8 mouse cellular contexts compared by ENCODE assay signal in genomic region chr9:15493235-15493924, GRCm38 (mm10). TPM values are rescaled to one million over a fixed set of nuclear protein-coding genes. Genes with fewer than 3 reads are reported as not detected.
DNase-seq lines count a peak whose midpoint lies in the region; ATAC-seq and TF ChIP-seq lines count a peak whose summit lies in the region.

Smco4 (plus strand) TSS chr9:15493432.

- peak within 1 kb of the TSS; percentile 72 for H3K4me3 ChIP-seq in embryonic facial prominence, embryonic 13.5 days
- H3K4me3 ChIP-seq in heart, embryonic 11.5 days (ENCODE audit: low read depth, low read length) = peak within 1 kb of the TSS; percentile 77
- H3K4me3 ChIP-seq in kidney, embryonic 14.5 days (ENCODE audit: low read length) = peak within 1 kb of the TSS; percentile 83
- H3K4me3 ChIP-seq in liver, embryonic 14.5 days (ENCODE audit: insufficient read depth in 1 of 2, low read depth in 2 of 2, low read length in 2 of 2) = peak within 1 kb of the TSS; percentile 74 to 75
- H3K4me3 ChIP-seq in neural tube, embryonic 11.5 days (ENCODE audit: low read depth, low read length) = peak within 1 kb of the TSS; percentile 71
- peak within 1 kb of the TSS; percentile 87 for H3K4me3 ChIP-seq in testis, adult 2 months (ENCODE audit: control insufficient read depth, low read depth, low read length)

- peak; percentile 30; the same call in 1 of the 2 replicates for TF ChIP-seq CTCF in liver, embryonic 14.5 days (IDR thresholded peaks at IDR 0.05; ENCODE audit: low read depth)
- peak; percentile 37; the same call in 1 of the 2 replicates for TF ChIP-seq CTCF in testis, adult 2 months (IDR thresholded peaks at IDR 0.05; ENCODE audit: control insufficient read depth, insufficient read depth, insufficient replicate concordance, low read depth, low read length)

- H3K4me1 ChIP-seq in embryonic facial prominence, embryonic 13.5 days = peaks cover 32% of the 10 kb centered on the region
- H3K4me1 ChIP-seq in heart, embryonic 11.5 days (ENCODE audit: control insufficient read depth, insufficient read depth, low read length) = peaks cover 19% of the 10 kb centered on the region
- H3K4me1 ChIP-seq in kidney, embryonic 14.5 days (ENCODE audit: control insufficient read depth, insufficient read depth, low read length) = peaks cover 42% of the 10 kb centered on the region
- peaks cover 4 to 14% of the 10 kb centered on the region in 2 experiments for H3K4me1 ChIP-seq in liver, embryonic 14.5 days (replicated peaks; ENCODE audit: control insufficient read depth in 2 of 2, insufficient read depth in 2 of 2, low read length in 1 of 2)
- 0 out of 2 replicates have a peak, but pooled peaks cover 9% of the 10 kb centered on the region for H3K4me1 ChIP-seq in neural tube, embryonic 11.5 days (ENCODE audit: control insufficient read depth, insufficient read depth, low read length)
- H3K4me1 ChIP-seq in testis, adult 2 months (ENCODE audit: control insufficient read depth, insufficient read depth, low read length) = peaks cover 10% of the 10 kb centered on the region

- H3K9ac ChIP-seq in embryonic facial prominence, embryonic 13.5 days = peak within 1 kb of the TSS; percentile 86
- peak within 1 kb of the TSS; percentile 85 for H3K9ac ChIP-seq in heart, embryonic 11.5 days (ENCODE audit: low read depth, low read length)
- H3K9ac ChIP-seq in kidney, embryonic 14.5 days (ENCODE audit: low read depth, low read length) = peak within 1 kb of the TSS; percentile 97
- peak within 1 kb of the TSS; percentile 65 for H3K9ac ChIP-seq in liver, embryonic 14.5 days (replicated peaks)
- H3K9ac ChIP-seq in neural tube, embryonic 11.5 days (ENCODE audit: low read length) = peak within 1 kb of the TSS; percentile 90

- TF ChIP-seq POLR2A in testis, adult 2 months (IDR thresholded peaks at IDR 0.05; ENCODE audit: control insufficient read depth, low read depth, low read length) = no peak

- WGBS in embryonic facial prominence, embryonic 13.5 days = under 1% methylated on average over 72 of the region's 101 CpGs
- WGBS in heart, embryonic 11.5 days (ENCODE audit: insufficient replicate concordance) = 2% methylated on average over 61 of the region's 101 CpGs
- under 1% methylated on average over 71 of the region's 101 CpGs for WGBS in kidney, embryonic 14.5 days
- 1% methylated on average over 90 of the region's 101 CpGs for WGBS in liver, embryonic 14.5 days (ENCODE audit: insufficient replicate concordance)
- WGBS in neural tube, embryonic 11.5 days = under 1% methylated on average over 59 of the region's 101 CpGs

- TF ChIP-seq EP300 in liver, embryonic 14.5 days (IDR thresholded peaks at IDR 0.05; ENCODE audit: low read depth) = no peak

- H3K4me2 ChIP-seq in embryonic facial prominence, embryonic 13.5 days = peak within 1 kb of the TSS; percentile 89
- peak within 1 kb of the TSS; percentile 89 for H3K4me2 ChIP-seq in heart, embryonic 11.5 days
- peak within 1 kb of the TSS; percentile 89 for H3K4me2 ChIP-seq in kidney, embryonic 14.5 days (replicated peaks; ENCODE audit: low read depth, low read length)
- H3K4me2 ChIP-seq in liver, embryonic 14.5 days (ENCODE audit: low read depth) = peak within 1 kb of the TSS; percentile 71
- H3K4me2 ChIP-seq in neural tube, embryonic 11.5 days (ENCODE audit: low read depth) = peak within 1 kb of the TSS; percentile 92

- no peaks in the 10 kb centered on the region for H3K9me3 ChIP-seq in embryonic facial prominence, embryonic 13.5 days
- no peaks in the 10 kb centered on the region for H3K9me3 ChIP-seq in heart, embryonic 11.5 days (replicated peaks; ENCODE audit: control insufficient read depth, low read length)
- no peaks in the 10 kb centered on the region for H3K9me3 ChIP-seq in kidney, embryonic 14.5 days (ENCODE audit: control insufficient read depth, low read length)
- H3K9me3 ChIP-seq in liver, embryonic 14.5 days (ENCODE audit: control insufficient read depth, low read length) = no peaks in the 10 kb centered on the region
- H3K9me3 ChIP-seq in neural tube, embryonic 11.5 days (ENCODE audit: control insufficient read depth, low read length) = no peaks in the 10 kb centered on the region

- peak; percentile 64 to 72 for DNase-seq in B cell, adult 2 months
- peak; percentile 55 to 56 for DNase-seq in adrenal gland, postnatal 4 days (ENCODE audit: low spot score in 2 of 2)
- peak; percentile 26 to 38 (median 38) for DNase-seq in liver, embryonic 14.5 days (ENCODE audit: low read depth in 3 of 3, low spot score in 3 of 3)
- peak; percentile 84 for DNase-seq in neural tube, embryonic 11.5 days (ENCODE audit: low spot score)

- no peaks in the 10 kb centered on the region for H3K36me3 ChIP-seq in embryonic facial prominence, embryonic 13.5 days
- no peaks in the 10 kb centered on the region for H3K36me3 ChIP-seq in heart, embryonic 11.5 days (ENCODE audit: control insufficient read depth, insufficient read depth, low read length)
- H3K36me3 ChIP-seq in kidney, embryonic 14.5 days (ENCODE audit: control insufficient read depth, insufficient read depth, low read length) = no peaks in the 10 kb centered on the region
- H3K36me3 ChIP-seq in liver, embryonic 14.5 days (replicated peaks; ENCODE audit: control insufficient read depth, insufficient read depth, low read depth) = no peaks in the 10 kb centered on the region
- no peaks in the 10 kb centered on the region for H3K36me3 ChIP-seq in neural tube, embryonic 11.5 days (ENCODE audit: control insufficient read depth, insufficient read depth, low read length)
- H3K36me3 ChIP-seq in testis, adult 2 months (ENCODE audit: control insufficient read depth, insufficient read depth, low read length) = no peaks in the 10 kb centered on the region

- peaks cover 4% of the 10 kb centered on the region; the same call in 1 of the 2 replicates for H3K27me3 ChIP-seq in embryonic facial prominence, embryonic 13.5 days
- H3K27me3 ChIP-seq in heart, embryonic 11.5 days (ENCODE audit: control insufficient read depth, insufficient read depth, low read length) = no peaks in the 10 kb centered on the region
- H3K27me3 ChIP-seq in kidney, embryonic 14.5 days (ENCODE audit: control insufficient read depth, insufficient read depth, low read length) = no peaks in the 10 kb centered on the region
- no peaks in the 10 kb centered on the region for H3K27me3 ChIP-seq in liver, embryonic 14.5 days (ENCODE audit: control insufficient read depth, insufficient read depth, low read length)
- no peaks in the 10 kb centered on the region for H3K27me3 ChIP-seq in neural tube, embryonic 11.5 days (ENCODE audit: control insufficient read depth, insufficient read depth, low read length)
- no peaks in the 10 kb centered on the region for H3K27me3 ChIP-seq in testis, adult 2 months (ENCODE audit: control insufficient read depth, insufficient read depth, low read length)

- ATAC-seq in embryonic facial prominence, embryonic 13.5 days (ENCODE audit: insufficient number of reproducible peaks, insufficient read depth, low FRiP score, low TSS enrichment, low read depth) = peak; percentile 76
- ATAC-seq in heart, embryonic 11.5 days (replicated peaks; ENCODE audit: insufficient number of reproducible peaks, low FRiP score, low TSS enrichment) = peak; percentile 79
- peak; percentile 88 for ATAC-seq in kidney, embryonic 14.5 days (ENCODE audit: low FRiP score, low TSS enrichment)
- ATAC-seq in liver, embryonic 14.5 days (ENCODE audit: insufficient read depth) = peak; percentile 84
- peak; percentile 90 for ATAC-seq in neural tube, embryonic 11.5 days (ENCODE audit: insufficient read depth, low FRiP score, low TSS enrichment)

- H3K27ac ChIP-seq in embryonic facial prominence, embryonic 13.5 days = peak within 1 kb of the TSS; percentile 48; the same call in 1 of the 2 replicates
- H3K27ac ChIP-seq in heart, embryonic 11.5 days (ENCODE audit: low read depth, low read length) = peak within 1 kb of the TSS; percentile 50
- peak within 1 kb of the TSS; percentile 90 for H3K27ac ChIP-seq in kidney, embryonic 14.5 days (ENCODE audit: low read depth, low read length)
- H3K27ac ChIP-seq in liver, embryonic 14.5 days = no peak within 1 kb of the TSS
- H3K27ac ChIP-seq in neural tube, embryonic 11.5 days (ENCODE audit: low read depth, low read length) = no peak within 1 kb of the TSS
- peak within 1 kb of the TSS; percentile 65 for H3K27ac ChIP-seq in testis, adult 2 months (ENCODE audit: control insufficient read depth, insufficient read depth, low read depth, low read length)

RNA-seq across cellular contexts. Expression of gene Smco4, which starts in this region (rescaled TPM):
- 10 to 100 TPM; 28.9 to 34.1 TPM for total RNA-seq in adrenal gland, postnatal 4 days (2021)
- polyA plus RNA-seq in embryonic facial prominence, embryonic 13.5 days (2015; fragmentation: Nextera tagmentation; extraction: Ambion mirVana) = 3.3 TPM in 2 replicates
- 2.2 and 3.4 TPM in 2 replicates for polyA plus RNA-seq in heart, embryonic 11.5 days (2014; fragmentation: Nextera tagmentation; extraction: Ambion mirVana)
- 7.0 and 24.0 TPM in 2 replicates for polyA plus RNA-seq in kidney, embryonic 14.5 days (2014; fragmentation: Nextera tagmentation; extraction: Ambion mirVana)
- polyA plus RNA-seq in liver, embryonic 14.5 days (2012; rRNA removed) = 3.4 and 5.8 TPM in 2 replicates
- polyA plus RNA-seq in liver, embryonic 14.5 days (2014; fragmentation: Nextera tagmentation; extraction: Ambion mirVana) = 1.4 and 2.3 TPM in 2 replicates
- polyA plus RNA-seq in neural tube, embryonic 11.5 days (2014; fragmentation: Nextera tagmentation; extraction: Ambion mirVana) = 3.6 and 3.7 TPM in 2 replicates
- 37.9 and 47.2 TPM in 2 replicates for polyA plus RNA-seq in testis, adult 2 months (2012; rRNA removed)

Comparison
In these comparisons a context has a peak if more than half of its experiments do, and no peak if none do; other contexts are left out.
1. H3K27ac ChIP-seq: peak in embryonic facial prominence, embryonic 13.5 days (single experiment), heart, embryonic 11.5 days (single experiment), kidney, embryonic 14.5 days (single experiment) and testis, adult 2 months (single experiment); none in liver, embryonic 14.5 days (single experiment) and neural tube, embryonic 11.5 days (single experiment).
2. Peak in every context shown above with its lines, with median percentiles within 50 percentile points of each other: DNase-seq, ATAC-seq, H3K4me2 ChIP-seq, H3K4me3 ChIP-seq and H3K9ac ChIP-seq.